Mouse (Mus musculus): ENCODE data around the gene Ctla4.

The Ctla4 gene

DNA sequence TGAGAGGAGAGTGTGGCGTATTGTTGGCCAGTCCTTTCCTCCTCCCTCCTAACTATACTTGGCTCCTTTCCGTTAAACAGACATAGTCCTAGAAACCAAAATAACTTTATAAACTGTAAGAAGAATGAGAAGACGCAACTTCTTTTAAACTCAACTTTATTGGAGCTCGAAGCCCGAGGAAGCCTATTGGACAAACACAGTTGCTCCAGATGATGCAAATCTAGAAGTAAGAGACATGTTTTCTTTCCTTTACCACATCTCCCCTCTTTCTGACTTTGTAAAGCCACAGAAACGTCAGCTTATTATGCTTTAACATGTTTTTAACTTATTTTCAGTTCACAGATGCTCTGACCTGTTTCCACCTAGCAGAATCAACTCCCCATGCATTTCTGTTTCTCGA, at the start of gene Ctla4:
TSS of gene Ctla4 (plus strand) at position 20 of the 400 bp plus-strand sequence.
- in situ Hi-C loops (cut with MboI; ENCODE audit: unreplicated experiment in 2 of 2): no loop called here

DNA sequence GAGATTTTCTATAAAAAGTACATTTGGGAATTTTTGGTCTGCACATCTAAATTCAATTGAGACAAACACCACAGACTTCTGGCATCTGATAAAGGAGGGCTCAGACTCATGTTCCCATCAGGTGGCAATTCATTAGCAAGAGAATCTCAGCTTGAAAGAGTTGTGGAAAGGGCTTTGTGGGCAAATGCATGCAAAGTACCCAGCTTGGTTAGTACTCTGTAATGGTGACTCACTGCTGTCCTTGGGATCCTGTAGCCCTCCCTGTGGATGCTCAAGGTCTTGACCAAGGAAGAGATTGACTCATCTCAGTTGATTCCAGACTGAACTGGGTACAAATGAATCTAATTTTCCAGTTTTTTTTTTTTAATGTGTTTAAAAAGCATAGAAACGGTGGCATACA, 47.6 kb upstream of the Ctla4 start:
- in situ Hi-C loops (cut with MboI; ENCODE audit: unreplicated experiment in 2 of 2): loop anchor here in 1 of 2 experiments (25.0 kb wide), 1 partner anchor 277 kb away; the partner anchor contains the start of gene Raph1

DNA sequence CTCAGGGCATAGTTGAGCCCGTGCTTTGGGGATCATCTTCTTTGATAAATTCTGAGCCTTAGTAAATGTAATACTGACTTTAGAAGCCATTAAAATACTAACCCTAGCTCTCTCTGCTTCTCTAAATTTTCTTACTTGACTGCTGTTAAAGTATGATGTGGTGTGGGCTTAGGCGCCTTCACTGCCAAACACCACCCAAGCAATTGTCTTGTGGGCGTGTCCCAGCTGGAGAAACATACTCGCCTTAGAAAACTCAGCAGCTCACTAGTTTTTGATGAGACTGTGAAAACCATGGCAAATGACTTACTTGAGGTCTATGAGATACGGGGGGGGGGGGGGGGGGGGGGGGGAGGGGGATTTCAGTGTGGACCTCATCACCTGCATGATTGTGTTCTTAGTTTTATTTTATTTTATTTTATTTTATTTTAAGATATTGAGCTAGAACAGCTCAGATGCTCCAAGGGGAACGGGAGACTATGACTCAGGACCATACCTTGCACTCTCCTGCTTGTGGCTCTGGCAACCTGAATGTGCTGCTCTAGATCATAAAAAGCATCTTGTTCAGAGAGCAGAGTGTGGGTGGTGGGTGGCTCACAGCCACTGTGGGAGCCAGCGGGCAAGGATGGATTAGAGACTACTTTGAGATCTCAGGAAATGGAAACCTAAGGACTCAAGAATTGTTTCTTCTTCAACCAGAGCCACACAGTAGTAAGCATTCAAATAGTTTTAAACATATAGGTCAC, 41.3 kb upstream of the Ctla4 start:
- in situ Hi-C loops (cut with MboI; ENCODE audit: unreplicated experiment in 2 of 2): loop anchor here in 1 of 2 experiments (25.0 kb wide), 1 partner anchor 283 kb away; the partner anchor contains the start of gene Raph1

DNA sequence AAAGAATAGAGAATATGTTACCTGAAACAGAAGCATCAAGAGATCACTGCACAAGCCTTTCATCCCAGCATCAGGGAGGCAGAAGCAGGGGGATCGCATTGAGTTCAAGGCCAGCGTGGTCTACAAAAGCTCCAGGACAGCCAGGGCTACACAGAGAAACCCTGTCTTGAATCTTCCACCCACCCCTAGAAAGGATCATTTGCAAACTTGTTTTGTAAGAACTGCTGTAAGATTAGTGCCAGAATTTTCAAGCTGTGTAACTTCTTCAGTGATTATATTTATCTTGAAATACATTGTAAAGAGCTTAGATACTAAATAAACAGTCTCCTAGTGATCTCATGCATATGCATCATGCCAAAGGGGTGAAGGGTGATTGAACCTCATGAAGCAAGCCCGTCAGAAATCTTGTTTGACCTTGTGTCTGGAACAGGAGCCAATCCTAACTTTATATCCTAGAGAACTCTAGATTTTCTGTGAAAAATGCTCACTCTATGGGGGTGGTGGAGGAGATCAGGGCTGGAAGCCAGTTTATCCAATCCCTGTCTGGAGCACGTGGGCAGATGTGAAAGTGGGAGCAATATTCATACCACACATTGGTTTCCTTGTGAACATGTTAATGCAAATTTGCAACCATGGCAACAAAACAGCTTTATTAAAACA, 40.1 kb upstream of the Ctla4 start:
- in situ Hi-C loops (cut with MboI; ENCODE audit: unreplicated experiment in 2 of 2): loop anchor here in 1 of 2 experiments (25.0 kb wide), 1 partner anchor 284 kb away; the partner anchor contains the start of gene Raph1

DNA sequence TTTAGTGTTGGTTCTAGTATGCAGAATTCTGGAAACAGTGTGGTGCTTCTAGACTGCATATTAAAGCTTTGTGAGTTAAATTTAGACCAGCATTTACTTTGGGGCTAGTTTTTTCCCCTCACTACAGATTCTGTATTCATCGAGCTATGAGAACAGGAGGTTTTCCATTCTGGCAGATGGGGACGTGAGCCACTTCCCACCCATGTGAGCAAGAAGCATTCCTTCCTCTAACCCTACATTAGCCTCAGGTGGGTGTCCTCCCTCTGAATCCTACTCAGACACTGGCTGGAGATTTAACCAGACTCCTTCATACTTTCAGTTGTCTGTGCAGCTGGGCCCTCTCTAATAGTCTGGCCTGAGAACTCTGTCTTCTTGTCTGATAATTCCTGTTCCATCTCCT, 37.7 kb upstream of the Ctla4 start:
- in situ Hi-C loops (cut with MboI; ENCODE audit: unreplicated experiment in 2 of 2): loop anchor here in 1 of 2 experiments (25.0 kb wide), 1 partner anchor 287 kb away; the partner anchor contains the start of gene Raph1

DNA sequence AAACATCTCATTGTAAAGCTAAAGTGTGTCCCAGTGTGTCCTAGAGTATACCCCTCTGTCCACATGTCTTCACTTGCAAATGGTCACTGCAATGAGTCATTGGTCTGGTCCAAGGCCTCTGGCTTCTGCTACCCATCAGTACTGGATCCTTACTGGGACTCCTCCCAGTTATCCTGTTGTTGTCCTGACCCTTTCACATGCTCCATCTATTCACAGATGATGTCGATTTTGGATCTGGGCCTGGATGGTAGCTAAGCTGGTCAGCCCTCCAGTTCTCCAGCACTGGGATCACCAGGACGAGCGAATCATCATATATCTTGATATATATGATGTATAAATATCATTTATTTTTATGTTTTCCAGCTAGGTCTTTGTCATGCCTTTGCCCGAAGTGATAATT, 37.0 kb upstream of the Ctla4 start:
- in situ Hi-C loops (cut with MboI; ENCODE audit: unreplicated experiment in 2 of 2): loop anchor here (25.0 kb wide), 4 partner anchors 288 to 563 kb away; partner anchors contain the start of genes Abi2 (in 1 of the 2) and Raph1 (in 1 of the 2)

DNA sequence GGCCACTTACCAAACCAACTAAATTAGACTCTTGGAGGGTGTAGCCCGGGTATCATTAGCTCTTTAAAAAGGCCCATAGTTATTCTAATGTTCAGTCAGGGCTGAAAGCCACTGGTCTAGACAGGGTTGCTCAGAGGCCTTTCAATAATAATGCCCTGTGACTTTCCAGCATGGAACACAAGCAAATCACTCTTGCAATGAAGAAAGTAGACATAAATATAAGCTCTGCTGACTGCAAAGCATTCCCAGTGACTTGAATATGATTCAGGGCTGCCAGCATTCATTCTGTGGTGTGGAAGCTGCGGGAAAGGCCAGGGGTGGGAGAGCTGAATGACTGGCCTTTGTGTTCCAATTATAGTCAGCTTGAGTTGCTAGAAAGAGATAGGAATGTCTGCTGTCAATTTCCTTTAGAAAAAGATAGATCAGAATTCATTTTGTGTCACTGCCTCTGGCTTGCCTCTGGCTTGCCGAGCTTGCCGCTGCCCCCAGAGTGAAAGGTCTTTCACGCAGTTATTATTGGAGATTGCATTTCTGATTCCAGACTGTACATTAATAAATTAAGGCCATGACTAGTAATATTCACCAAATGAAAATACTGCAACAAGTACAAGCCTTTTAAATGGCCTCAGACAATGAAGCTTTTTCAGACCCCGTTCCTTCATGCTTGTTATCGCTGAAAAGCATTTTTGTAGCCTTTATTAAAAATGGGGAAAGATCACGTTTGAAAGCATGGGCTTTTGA, 35.6 kb upstream of the Ctla4 start:
- in situ Hi-C loops (cut with MboI; ENCODE audit: unreplicated experiment in 2 of 2): loop anchor here (25.0 kb wide), 3 partner anchors 314 to 564 kb away; partner anchors contain the start of gene Abi2 (in 1 of the 2)

DNA sequence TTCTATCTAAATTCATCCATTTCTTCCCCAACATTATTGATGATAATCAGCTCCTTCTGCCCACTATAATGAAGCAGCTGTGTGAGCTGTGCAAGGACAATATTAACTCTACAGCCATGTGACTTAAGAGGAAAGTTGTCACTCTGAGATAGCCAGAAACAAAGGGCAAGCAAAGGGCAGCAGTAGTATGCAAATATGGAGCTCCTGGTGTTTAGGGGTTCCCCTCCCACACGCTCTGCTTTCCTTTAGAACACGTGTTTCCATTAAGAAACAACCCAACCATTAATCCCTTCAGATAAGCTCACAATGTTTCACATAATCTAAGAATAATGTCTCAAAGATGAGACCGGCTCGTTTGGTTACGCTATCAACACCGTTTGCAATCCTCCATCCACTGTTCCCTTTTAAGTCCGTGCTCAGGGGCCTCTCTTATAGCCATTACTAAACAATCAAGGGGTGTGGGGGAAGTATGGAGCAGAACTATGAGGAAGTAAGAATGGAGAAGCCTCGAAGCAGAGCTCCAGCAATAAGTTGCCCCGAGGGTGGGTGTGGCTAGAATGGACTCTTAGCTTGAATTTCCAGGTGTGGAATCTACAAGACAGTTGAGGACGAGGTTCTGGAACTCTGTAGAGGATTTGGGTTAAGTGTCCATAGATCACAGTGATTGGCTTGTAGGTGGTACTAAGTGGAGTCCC, 34.6 kb upstream of the Ctla4 start:
- in situ Hi-C loops (cut with MboI; ENCODE audit: unreplicated experiment in 2 of 2): loop anchor here (25.0 kb wide), 3 partner anchors 315 to 565 kb away; partner anchors contain the start of gene Abi2 (in 1 of the 2)

DNA sequence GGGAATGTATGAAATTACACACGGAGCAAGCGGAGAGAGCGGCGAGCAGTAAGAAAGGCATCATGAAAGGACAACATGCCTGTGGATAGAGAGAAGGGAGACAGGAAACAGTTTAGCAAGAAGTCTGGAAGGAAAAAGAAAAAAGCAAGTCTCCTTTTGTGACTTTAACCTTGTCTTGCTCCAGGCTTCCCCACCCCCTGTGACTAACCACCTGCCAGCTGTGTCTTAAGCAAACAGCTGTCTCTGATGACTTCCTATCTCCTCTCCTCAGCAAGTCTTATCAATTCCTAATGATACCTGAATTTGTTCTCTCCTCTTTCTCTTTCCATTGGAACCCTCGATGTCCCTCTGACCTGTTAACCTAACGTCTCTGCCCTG, 34.0 kb upstream of the Ctla4 start:
- in situ Hi-C loops (cut with MboI; ENCODE audit: unreplicated experiment in 2 of 2): loop anchor here (25.0 kb wide), 3 partner anchors 315 to 565 kb away; partner anchors contain the start of gene Abi2 (in 1 of the 2)

DNA sequence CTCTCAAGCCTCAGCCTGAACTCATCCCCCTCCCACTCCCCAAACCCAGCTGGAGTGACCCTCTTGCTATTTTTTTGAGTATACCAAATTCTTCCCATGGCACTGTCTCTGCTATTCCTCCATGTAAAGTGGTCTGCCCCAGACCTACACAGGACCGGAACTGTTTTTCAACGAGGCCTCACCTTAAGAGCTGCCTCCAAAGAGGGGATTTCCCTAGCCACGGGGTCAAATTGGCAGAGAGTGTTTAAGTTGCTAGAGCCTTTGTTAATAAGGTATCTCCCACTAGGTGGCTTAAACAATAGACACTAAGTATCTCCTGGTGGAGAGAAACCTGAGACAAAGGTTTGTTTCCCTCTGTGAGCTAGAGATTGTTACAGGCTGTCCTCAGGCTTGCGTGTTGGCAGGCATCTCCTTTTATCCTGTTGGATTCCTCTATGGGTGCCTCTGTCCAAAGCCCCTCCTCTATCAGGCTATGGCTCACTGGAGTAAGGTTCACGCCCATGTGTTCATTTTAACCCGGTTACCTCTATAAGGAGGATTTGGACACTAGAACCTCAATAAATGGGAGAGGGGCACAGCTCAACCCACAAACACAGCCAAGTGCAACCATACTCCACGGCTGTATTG, 33.4 kb upstream of the Ctla4 start:
- in situ Hi-C loops (cut with MboI; ENCODE audit: unreplicated experiment in 2 of 2): loop anchor here (25.0 kb wide), 3 partner anchors 316 to 566 kb away; partner anchors contain the start of gene Abi2 (in 1 of the 2)

DNA sequence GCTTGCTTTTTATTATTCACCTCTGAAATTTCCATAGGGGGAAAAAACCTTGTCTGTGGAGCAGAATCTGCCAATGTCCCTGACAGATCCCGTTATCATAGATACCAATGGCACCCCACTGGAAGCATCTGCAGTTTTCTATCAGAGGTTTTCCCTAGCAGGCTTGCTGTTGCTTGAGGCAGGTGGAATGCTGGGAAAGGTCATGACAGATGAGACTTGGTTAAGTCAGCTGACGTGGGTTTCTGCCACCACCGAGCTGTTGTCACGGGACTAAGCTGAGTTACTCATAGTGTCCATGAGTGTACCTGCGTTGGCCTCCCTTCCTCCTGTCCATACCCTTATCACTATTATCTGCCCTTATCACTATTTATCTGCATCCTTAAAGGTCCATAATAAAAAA, 32.8 kb upstream of the Ctla4 start:
- in situ Hi-C loops (cut with MboI; ENCODE audit: unreplicated experiment in 2 of 2): loop anchor here (25.0 kb wide), 3 partner anchors 317 to 567 kb away; partner anchors contain the start of gene Abi2 (in 1 of the 2)

DNA sequence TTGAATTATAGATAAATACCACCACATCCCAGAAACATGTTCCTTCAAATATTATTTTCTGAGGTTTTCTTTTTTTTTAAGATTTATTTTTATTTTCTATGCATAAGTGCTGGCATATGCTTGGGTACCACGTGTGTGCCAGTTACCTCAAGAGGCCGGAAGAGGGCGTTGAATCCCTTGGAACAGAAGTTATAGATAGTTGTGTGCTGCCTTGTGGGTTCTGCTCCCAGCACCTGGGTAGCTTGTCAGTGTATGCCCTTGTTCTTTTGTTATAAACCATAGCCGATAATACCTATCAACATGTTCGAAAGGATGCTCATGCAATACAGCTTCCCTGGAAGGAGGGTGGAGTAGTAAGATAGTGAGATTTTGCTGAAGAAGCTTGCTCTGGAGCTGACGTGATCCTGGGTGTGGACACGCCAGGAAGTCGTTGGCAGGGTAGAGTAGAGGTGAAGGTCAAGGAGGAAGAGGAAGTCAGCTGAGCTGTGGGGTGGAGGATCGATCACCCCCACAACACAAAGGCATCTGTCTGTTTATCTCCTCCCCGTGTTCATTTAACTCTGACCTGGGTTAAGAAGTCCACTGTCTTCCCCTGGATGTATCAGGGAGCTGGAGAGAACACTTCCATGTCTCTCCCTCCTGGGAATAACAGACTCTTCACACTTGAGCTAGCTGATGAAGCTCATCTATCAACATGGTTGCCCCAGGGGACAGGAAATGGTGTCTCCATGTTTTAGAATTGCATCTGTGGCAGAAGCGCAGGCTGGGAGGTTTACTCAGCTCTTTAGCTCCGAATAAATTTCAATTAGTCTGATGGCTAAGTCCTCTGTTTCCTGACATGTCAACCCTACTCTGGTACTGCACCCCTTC, 29.2 kb upstream of the Ctla4 start:
- in situ Hi-C loops (cut with MboI; ENCODE audit: unreplicated experiment in 2 of 2): loop anchor here (25.0 kb wide), 3 partner anchors 320 to 570 kb away; partner anchors contain the start of gene Abi2 (in 1 of the 2)

DNA sequence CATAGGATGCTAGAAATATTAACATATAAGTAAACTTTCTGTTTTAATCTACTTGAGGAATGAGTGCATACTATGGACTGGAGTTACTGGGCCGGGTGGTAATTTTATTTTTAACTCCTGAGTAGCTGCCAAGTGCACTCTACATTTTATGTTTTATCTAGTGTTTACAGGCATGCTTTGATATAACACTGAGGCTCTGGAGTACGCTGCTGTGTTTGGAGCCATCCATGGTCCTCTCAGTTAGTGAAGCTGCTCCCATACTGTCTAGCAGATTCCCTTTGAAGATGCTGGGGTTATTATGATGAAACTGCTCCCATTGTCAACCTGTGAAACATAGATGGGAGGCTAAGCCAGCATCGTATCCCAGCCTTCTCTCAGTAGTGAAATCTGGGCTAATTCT, 27.6 kb upstream of the Ctla4 start:
- in situ Hi-C loops (cut with MboI; ENCODE audit: unreplicated experiment in 2 of 2): loop anchor here (25.0 kb wide), 3 partner anchors 322 to 572 kb away; partner anchors contain the start of gene Abi2 (in 1 of the 2)

DNA sequence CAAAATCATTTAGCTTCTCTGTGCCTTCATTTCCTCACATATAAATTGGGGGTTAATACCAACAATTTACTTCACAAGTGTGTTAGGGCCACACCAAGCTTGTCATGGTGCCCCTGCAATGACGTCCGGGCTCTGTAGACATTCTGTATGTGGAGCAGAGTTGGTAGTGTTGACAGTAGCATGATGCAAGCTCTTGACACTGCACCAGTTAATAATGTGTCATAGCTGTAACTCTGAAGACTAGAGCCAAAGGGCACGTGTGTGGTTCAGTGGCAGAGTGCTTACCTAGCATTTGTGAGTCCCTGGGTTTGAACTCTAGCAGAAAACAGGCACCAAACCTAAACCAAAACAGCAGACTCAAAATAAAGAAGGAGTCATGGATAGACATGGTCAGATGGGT, 27.0 kb upstream of the Ctla4 start:
- in situ Hi-C loops (cut with MboI; ENCODE audit: unreplicated experiment in 2 of 2): loop anchor here (5.0 to 25.0 kb wide), 9 partner anchors 55 to 1165 kb away; partner anchors contain the start of gene Abi2 (in 1 of the 2)

DNA sequence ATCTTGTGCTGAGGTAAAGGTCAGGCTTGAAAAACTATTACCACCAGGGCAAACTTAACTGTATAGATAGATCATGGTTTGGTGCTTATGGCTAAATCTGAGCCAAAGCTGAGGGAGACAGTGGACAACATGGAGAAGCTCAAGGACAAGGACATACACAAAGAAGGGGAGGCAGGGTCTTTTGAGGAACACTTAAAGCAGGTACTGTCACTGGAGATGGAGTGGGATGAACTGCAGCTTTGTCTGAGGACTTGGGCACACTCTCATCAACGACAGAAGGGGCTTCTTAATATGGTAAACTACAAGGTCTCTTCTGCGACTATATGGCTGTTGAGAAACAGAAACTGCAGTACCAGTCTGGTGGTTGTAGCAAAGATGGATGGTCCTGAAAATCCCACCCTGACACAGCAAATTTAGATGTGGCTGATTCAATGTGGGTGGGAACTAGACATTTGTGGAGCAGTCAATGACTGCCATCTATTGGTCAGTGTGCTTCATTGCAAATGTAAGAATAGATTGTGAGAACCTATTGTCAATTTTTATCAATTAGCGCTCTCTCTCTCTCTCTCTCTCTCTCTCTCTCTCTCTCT, 26.3 kb upstream of the Ctla4 start:
- in situ Hi-C loops (cut with MboI; ENCODE audit: unreplicated experiment in 2 of 2): loop anchor here (5.0 to 25.0 kb wide), 9 partner anchors 54 to 1166 kb away; partner anchors contain the start of gene Abi2 (in 1 of the 2)

DNA sequence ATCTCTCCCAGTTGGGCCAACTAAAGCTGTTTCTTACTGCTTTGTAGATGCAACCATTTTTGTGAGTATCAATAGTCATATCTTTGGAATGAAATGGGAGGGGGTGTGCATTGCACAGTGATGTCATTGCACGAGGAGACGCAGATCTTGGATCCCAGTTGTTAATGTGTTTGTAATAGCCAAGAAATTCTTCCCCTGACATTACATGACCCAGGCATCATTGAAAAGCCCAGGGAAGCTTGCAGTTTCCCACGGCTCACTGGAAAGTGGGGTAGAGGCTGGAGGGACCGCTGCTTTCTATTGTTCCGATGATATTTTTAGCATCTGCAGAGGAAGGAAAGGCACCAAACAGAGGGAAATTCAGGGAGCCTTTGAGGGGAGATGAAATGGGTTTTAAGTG, 25.8 kb upstream of the Ctla4 start:
- in situ Hi-C loops (cut with MboI; ENCODE audit: unreplicated experiment in 2 of 2): loop anchor here (5.0 to 25.0 kb wide), 9 partner anchors 54 to 1166 kb away; partner anchors contain the start of gene Abi2 (in 1 of the 2)

DNA sequence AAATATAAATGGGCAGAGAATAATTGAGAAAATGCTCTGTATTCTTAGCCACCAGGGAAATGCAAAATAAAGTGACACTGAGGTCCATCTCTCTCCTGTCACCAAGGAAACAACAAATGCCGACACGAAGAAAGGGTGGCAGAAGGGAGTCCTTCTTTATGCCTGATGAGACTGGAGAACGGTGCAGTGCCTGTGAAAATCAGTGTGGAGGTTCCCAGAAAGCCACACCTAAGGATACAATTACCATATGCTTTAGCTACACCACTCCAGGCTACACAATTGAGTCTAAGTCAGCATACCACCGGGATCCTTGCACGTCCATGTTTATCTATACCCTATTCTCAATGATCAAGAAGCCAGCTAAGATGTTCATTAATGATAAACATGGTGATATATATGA, 25.4 kb upstream of the Ctla4 start:
- in situ Hi-C loops (cut with MboI; ENCODE audit: unreplicated experiment in 2 of 2): loop anchor here (5.0 to 25.0 kb wide), 9 partner anchors 53 to 1167 kb away; partner anchors contain the start of gene Abi2 (in 1 of the 2)

Data from v-Abl transformed pro-B cells (cell line).